Mouse (Mus musculus) spleen, adult 2 months (tissue): ENCODE measurements around the gene Ptprz1.

Experiments used
- CTCF ChIP-seq: fragments of 200-500 bp; IDR thresholded peaks from 2 replicates; pipeline ENCODE4 v1.5.1; 2011; ENCODE audit warnings: mild to moderate bottlenecking, inconsistent platforms; ENCODE audit not compliant: insufficient read depth, insufficient read length, insufficient replicate concordance; ENCODE audit errors: extremely low read depth
- POLR2A ChIP-seq: fragments of 200-500 bp; IDR thresholded peaks from 2 replicates; pipeline ENCODE4 v1.6.1; 2011; ENCODE audit warnings: low read depth, low read length, inconsistent platforms

DNA sequence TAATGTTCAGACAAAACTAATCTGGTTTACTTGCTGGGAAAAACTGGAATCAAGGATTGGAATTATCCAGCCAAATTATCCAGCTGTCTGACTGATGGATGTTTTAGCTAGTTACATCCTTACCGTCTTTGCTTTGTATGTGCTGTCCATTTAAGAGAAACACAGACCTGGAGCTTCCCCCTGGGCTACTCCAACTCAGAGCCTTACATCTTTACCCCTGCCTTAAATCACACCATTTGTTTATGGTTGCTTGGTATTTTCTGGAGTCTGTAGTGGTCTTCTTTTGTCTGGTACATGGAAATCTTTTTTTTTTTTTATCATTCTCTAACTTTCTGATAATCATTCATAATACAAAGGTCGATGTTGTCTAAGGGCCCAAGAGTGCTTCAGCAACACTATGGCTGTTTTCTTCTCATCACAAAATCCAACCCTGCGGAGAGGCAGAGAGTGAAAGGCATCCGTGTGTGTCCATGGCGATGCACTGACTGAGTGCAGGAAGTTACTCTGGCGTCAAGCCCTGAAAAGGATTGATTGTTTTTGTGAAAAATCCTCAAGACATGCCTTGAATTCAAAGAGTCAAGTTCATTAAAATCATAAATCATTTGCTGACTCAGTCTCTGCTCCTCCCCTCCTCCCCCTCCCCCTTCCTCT is 34.1 kb downstream of the Ptprz1 start:
- TF ChIP-seq POLR2A (no peak), CTCF (no peak)
